Mouse (Mus musculus) splenic B cell, adult 2 months (primary cell): ENCODE data around the gene Glud1.
A peak's percentile ranks its signal among the peaks of the same experiment; 100 is the strongest.

ENCODE experiments used
- DNase-seq: peaks from one replicate; pipeline ENCODE4 v3.0.0-alpha.2; 2011; ENCODE audit warnings: low read depth, low spot score
- H3K27me3 ChIP-seq: 2 replicates; pipeline ENCODE4 v1.6.1; 2012; ENCODE audit warnings: mild to moderate bottlenecking, low read length, moderate library complexity, mixed read lengths; ENCODE audit not compliant: control insufficient read depth, poor library complexity, insufficient read depth, severe bottlenecking
- H3K36me3 ChIP-seq: 2 replicates; pipeline ENCODE4 v1.6.1; 2012; ENCODE audit warnings: mild to moderate bottlenecking, low read length, moderate library complexity, mixed read lengths; ENCODE audit not compliant: control insufficient read depth, poor library complexity, insufficient read depth, severe bottlenecking

Glud1 gene

DNA sequence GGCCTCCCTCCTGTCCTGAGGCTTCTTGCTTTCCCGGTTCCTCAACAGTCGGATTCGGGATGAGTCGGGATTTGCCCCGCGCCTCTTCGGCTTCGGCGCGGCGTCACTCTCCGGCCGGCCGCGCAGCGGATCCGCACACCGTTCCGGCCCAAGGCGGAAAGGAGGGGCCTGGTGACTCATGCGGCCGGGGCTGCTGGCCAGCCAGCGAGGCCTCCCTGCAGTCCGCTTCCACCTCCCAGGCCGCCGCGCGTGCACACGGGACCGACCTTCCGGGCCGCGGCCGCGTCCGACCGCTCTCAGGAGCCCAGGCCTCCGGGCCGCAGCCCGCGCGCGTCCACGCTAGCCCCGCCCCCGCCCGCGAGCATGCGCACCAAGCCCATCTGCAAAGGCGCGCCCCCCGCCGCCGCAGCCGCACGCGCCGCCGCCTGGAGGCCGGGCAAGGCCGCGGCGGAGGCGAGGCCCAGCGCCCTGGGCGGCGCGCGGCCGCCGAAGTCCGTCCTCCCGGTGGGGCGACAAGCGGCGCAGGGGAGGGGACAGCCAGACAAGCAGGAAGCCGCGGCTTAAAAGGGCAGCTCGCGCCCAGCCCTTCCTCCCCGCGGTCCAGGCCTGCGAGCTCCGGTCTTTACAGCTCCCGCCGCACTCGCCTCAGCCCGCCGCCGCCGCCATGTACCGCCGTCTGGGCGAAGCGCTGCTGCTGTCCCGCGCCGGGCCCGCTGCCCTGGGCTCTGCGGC lies at the start of gene Glud1, which contains the start of gene Shld2:
TSS of gene Glud1 (plus strand) at position 494 of the 732 bp plus-strand sequence.
TSS of gene Shld2 (minus strand) at position 260 of the 732 bp plus-strand sequence.
- H3K27me3 ChIP-seq: no peaks in the 10 kb centered on the region
- DNase-seq: peak; percentile 95
- H3K36me3 ChIP-seq: 0 out of 2 replicates have a peak, but pooled peaks cover under 1% of the 10 kb centered on the region

DNA sequence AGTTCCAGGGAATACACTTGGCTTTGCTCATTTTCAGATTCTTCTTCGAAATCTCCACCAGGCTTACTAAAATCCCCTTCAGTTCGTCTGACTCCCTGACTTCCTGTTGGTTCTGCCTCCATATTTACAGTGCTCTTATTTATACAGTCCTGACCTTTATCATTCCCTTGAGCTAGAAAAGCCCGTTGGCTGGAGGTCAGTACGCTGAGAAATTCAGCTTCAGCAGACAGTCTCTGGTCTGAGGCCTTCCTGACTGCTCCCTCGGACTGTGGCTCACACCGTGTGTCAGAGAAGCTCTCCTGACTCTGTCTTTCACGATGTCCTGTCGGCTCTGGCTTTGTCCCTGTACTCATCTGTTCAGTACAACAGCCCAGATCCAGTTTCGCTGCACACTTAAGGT lies 42.5 kb upstream of the Glud1 start:
- H3K27me3 ChIP-seq: no peaks in the 10 kb centered on the region
- H3K36me3 ChIP-seq: 0 out of 2 replicates have a peak, but pooled peaks cover 5% of the 10 kb centered on the region
- DNase-seq: no peak

DNA sequence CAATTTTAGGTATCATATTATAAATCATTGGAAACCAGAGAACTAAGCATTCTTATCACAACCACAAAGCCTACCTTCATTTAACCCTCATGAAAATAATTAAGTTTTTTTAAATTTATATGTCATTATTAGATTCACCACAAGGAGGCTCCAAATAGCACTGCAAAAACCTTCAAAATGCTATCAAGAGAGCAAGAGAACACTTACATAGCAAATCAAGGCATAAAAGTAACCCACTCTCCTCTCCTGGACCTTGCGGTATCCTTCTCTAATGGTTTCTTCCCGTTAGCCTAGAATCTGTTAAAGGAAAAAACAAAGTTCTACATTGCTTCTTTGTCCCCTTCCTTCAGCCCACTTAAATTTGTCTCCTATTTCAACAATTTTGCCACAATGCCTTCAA lies 37.2 kb upstream of the Glud1 start:
- DNase-seq: peak; percentile 59
- Histone ChIP-seq H3K27me3 (no peaks in the 10 kb centered on the region), H3K36me3 (no peaks in the 10 kb centered on the region; the same call in 1 of the 2 replicates)

DNA sequence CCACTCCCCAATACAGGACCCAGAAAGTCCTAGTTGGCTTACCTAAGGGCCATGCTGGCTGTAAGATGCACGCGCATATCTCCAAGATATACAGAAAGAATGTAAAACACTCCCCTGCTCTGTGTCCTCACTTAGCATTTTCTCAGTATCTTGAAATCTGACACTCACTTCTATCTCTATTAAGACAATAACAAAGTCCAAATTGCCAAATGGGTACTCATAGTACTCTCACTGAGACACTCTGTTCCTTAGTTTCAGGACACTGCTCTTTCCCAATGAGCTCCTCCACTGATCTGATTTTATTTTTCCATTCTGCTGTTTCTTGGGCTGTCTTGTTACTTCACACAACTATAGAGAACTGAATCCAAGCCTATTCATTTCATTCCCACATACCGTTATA lies 36.4 kb upstream of the Glud1 start:
- DNase-seq: no peak
- Histone ChIP-seq H3K36me3 (no peaks in the 10 kb centered on the region; the same call in 1 of the 2 replicates), H3K27me3 (no peaks in the 10 kb centered on the region)

DNA sequence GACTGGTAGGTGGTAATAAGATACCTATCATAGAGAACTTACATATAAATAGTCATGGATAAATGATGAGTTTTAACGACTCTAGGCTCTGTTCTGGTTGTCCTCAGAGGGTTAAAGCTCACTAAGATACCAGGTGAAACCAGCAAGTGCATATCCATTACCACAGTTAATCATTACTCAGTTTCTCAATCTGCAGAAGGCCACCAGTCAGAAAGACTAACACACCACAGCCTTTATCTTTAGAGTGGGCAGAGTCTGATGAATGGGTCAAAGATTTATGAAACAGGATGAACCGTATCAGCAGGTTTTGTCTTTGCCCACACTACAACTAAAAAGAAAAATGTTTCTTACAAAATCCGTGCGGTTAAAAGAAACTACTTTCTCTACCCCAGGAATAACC lies 35.3 kb upstream of the Glud1 start:
- DNase-seq: no peak
- no peaks in the 10 kb centered on the region; the same call in 1 of the 2 replicates for H3K36me3 ChIP-seq
- no peaks in the 10 kb centered on the region for H3K27me3 ChIP-seq

DNA sequence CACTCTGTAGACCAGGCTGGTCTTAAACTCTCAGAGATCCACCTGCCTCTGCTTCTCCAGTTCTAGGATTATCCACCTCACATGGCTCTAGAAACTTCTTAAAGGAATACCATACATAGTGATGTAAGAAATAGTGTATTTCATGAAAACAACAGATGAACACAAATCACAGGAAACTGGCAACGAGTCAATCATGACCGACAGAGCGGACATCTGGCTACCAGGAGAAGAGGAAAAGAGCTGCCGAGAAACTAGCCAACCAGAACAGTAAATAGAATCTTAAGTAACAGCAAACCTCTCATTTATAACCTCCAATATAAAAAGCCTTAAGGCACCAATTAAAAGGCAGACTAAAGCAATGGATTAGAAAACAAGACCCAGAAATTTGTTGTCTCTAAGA lies 30.8 kb upstream of the Glud1 start:
- no peaks in the 10 kb centered on the region; the same call in 1 of the 2 replicates for H3K36me3 ChIP-seq
- H3K27me3 ChIP-seq: no peaks in the 10 kb centered on the region
- DNase-seq: no peak

DNA sequence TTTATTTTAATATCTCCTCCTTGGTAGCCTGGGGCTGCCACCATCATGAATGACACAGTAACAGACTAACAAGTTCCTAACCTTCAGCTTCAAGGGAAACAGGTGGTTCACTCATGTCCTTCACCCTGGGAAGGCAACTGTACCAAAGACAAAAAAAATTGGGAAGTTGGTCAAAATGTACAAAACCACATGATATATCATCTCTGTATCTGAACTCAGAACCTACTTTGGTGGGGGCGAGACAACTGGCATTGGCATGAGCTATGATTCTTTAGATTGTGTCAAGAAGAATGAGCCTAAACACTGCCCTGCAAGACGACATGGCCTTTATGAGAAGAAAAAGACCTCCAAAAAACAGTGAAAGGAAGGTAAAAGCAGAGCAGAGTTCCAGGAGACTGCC lies 29.7 kb upstream of the Glud1 start:
- no peak for DNase-seq
- Histone ChIP-seq H3K36me3 (no peaks in the 10 kb centered on the region; the same call in 1 of the 2 replicates), H3K27me3 (no peaks in the 10 kb centered on the region)

DNA sequence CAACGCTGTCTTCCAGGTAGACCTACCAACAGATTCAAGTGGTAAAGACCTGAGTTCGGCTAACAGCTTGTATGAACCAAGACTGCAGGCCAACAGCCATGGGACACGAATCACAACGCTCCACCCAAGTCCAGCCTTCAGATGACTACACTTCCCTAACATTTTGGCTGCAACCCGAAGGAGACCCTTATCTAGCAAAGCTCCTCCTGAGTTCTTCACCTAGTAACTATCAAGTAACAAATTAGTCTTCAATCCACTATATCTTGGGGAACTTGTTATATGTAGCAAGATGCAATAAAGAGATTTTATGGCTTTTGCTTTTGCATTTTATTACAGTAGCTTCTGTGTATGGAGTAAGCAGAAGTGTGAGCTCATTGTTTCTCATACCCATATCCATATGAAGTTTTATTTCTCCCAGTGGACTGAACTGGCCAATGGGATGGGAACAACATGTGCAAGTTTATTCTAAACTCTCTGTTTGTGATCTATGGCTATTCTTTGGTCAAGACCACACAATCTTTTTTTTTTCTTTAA lies 28.7 kb upstream of the Glud1 start:
- no peak for DNase-seq
- Histone ChIP-seq H3K36me3 (no peaks in the 10 kb centered on the region; the same call in 1 of the 2 replicates), H3K27me3 (no peaks in the 10 kb centered on the region)

DNA sequence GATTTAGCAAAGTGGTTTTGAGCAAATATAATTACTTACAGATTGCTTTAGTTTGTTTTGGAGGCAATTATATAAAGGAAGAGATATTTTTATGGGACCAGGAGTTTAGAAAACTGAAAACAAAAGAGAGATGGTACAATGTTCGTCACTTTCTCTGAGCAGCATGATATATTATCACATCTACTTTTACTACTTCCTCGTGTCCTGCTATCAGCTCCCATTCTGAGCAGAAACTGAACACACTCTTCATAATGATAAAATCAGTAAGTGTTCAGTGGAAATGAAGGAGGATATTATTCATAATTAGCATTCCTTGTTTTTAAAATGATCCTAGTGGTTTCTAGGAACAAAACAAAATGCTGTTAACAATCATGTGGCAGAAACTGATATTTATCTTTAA lies 22.1 kb upstream of the Glud1 start:
- Histone ChIP-seq H3K36me3 (no peaks in the 10 kb centered on the region), H3K27me3 (no peaks in the 10 kb centered on the region)
- DNase-seq: no peak

DNA sequence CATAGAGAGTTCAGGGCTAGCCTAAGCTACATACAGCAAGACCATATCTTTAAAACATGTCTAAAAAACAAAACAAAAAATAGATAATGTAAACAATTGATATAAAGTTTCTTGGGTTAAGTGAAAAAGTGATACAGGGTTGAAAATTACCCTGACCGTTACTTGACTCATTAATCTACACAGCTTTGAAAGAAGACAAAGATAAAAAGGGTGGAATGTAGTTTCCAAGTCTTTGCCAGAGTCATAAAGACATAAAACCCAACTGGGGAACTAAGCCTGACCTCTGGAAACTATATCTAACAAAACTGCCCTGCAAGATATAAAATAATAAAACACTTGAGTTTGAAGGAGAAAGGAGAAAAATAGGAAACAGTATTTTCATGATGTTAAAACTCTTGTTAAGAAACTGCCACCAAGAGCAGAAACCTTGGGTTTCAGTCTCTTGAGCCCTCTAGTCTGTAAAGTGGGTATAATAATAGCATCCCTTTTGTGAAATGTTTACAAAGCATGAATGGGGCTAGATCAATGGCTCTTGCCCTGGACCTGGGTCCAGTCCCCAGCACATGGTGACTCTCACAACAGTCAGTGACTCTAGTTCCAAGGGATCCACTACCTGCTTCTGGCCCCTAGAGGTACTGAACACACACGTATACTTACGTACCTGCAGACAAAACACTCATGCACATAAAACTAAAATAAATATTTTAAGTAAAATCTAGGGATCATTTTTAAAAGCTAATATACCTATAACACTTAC lies 21.1 kb upstream of the Glud1 start:
- no peak for DNase-seq
- H3K27me3 ChIP-seq: no peaks in the 10 kb centered on the region
- no peaks in the 10 kb centered on the region for H3K36me3 ChIP-seq

DNA sequence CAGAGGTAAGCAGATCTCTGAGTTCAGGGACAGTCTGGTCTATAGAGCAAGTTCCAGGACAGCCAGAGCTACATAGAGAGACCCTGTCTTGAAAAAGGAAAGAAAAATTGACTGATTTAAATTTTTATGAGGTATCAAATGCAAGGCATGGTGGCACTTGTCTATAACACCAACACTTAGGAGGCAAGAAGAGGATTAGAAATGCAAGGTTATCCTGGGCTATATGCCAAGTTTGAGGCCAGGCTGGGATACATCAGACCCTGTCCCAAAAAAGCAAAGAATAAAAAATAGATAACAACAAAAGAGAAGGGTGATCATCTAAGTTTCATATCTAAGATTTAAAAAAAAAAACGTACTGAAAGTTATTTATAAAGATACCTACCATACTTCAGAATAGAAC lies 20.3 kb upstream of the Glud1 start:
- Histone ChIP-seq H3K27me3 (no peaks in the 10 kb centered on the region), H3K36me3 (no peaks in the 10 kb centered on the region)
- no peak for DNase-seq

DNA sequence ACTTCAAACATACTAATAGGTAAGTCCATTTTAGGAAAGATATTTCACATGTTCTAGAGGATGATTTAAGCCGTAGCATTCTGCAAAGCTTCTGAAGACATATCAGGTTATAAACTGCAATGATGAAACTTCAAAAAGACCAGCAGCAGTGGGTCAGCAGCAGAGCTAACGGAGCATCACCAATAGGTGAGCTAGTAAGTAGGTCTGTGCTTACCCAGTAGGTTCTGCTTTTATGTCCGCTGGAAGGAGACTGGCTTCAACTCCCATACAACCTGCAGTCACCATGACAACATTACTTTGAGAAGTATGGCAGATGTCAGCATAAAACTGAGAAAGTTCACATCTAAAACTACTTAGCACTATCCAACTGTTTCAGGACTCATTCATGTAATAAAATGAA lies 16.9 kb upstream of the Glud1 start:
- Histone ChIP-seq H3K36me3 (no peaks in the 10 kb centered on the region), H3K27me3 (no peaks in the 10 kb centered on the region)
- no peak for DNase-seq

DNA sequence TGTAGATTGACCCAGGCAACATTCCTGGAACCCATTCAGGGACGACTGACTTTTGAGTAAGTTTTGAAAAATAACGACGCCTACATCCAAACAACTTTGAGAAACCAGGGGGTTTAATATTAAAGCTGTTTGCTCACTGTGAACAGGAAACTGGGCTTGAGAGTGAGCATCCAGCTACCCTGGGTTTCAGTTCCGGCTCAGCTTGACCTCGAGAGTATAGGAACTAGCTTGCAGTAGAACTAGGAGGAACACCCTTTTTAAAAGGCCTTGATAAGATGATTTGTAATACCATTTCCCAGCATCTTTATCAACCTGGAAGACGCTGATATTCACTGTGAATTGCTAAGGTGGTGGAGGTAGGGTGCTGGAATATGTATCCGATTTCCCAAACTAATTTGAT lies 14.2 kb upstream of the Glud1 start:
- Histone ChIP-seq H3K36me3 (no peaks in the 10 kb centered on the region), H3K27me3 (no peaks in the 10 kb centered on the region)
- DNase-seq: peak; percentile 61

DNA sequence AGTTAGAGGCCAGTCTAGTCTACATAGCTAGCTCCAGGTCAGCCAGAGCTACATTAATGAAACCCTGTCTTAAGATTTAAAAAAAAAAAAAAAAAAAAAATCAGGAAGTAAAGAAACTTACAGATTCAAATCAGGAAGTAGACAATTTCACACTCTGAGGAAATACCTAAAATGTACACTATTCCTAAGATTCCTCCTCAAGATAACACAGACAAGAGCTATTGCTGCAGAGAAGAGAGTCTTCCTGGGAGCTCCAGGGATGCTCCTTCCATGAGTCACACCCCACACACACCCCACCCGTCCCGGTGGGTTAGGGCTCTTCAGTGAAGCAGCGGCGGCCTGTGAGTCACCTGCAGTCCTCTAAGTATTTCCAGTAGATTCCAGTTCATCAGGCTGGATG lies 13.5 kb upstream of the Glud1 start:
- Histone ChIP-seq H3K36me3 (no peaks in the 10 kb centered on the region), H3K27me3 (no peaks in the 10 kb centered on the region)
- peak; percentile 20 for DNase-seq

DNA sequence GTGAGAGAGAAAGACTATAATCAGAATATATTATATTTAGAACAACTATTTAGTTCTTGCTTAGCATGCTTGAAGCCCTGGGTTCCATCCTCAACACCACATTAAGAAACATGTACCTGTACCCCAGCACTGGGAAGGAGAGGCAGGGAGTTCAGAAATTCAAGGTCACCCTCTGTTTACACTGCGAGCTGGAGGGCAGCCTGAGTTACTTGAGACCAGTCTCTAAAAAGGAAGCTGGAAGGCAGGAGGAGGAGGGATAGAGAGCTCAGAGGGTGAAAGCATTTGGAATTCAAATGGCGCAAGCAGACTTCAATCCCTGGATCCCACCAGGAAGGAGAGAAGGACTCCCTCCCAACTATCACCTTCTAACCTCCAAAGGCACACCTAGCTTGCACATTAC lies 12.9 kb upstream of the Glud1 start:
- no peak for DNase-seq
- H3K27me3 ChIP-seq: no peaks in the 10 kb centered on the region
- no peaks in the 10 kb centered on the region for H3K36me3 ChIP-seq
